Mouse (Mus musculus): ENCODE results near the gene Nudt1.

The Nudt1 gene

DNA sequence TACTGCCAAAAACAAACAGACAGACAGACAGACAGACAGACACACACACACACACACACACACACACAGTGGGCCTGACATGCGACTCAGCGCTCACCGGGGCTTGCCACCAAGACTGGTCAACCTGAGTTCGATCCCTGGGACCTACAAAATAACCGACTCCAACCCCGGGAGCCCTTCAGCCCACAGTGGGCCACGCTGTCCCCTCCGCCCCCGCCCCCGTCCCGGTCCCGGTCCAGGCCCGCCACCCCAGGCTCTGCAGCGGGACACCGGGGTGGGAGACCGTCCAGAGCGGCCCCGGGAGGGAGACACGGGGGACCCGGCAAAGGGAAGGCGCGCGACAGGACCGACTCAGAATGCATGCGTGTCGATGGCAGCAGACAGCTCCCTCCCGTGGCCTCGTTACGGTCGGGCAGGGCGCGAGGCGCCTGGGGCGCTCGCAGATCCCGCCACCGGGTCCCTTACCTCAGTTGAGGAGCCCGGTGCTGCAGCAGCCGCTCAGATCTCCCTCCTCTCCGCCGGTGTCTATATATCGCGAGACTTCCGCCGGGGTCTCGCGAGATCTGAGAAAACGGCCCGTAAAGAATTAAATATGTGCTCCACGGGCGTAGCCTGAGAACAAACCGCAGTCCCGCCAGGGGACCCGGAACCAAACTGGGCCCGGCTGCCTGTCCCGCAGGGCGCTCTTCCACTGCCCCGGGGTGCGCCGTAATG is at the start of gene Nudt1, which contains the start of gene Mad1l1:
Nudt1 (plus strand) TSS at position 615 of the 714 bp plus-strand sequence.
Mad1l1 (minus strand) TSS at position 511 of the 714 bp plus-strand sequence.
- DNase-seq (ENCODE audit: low spot score in 2 of 2) = peak; percentile 75 to 93

DNA sequence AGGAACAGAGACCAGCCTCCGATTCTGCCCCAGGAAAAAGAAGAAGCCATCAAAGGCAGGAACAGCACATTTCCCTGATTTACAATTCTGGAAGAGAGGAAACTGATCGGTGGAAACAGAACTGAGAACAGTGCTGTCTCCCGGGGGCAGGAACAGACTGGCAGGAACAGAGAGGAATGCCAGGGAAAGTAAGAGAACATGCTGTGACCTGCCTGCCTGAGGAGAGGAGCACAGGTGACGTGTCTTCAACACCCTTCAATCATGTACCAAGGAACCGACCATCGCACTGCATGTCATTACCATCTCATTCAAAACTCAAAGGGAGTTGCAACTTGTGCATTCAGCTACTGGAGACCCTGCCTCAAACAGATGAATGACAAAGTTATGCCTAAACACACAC is 44.7 kb upstream of the Nudt1 start:
- no peak for DNase-seq (ENCODE audit: low spot score in 2 of 2)

DNA sequence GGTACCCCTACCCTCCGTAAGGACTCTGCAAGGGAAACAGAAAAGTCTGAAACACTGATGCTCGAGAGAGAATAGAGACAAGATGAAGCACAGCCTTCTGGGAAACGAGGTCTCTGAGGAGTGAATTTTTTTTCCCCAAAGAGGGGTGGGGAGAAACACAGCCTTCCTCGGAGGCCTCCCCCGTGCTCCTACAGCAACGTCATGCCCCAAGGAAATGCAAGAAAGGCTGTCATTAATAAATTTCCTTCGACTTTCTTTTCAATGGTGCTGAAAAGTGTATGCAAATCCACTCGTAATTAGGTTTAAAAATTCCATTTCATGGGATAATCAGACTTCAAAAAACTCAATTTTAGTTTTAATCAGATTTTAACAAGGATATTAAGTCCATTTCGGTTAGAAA is 41.3 kb upstream of the Nudt1 start:
- no peak for DNase-seq (ENCODE audit: low spot score in 2 of 2)

DNA sequence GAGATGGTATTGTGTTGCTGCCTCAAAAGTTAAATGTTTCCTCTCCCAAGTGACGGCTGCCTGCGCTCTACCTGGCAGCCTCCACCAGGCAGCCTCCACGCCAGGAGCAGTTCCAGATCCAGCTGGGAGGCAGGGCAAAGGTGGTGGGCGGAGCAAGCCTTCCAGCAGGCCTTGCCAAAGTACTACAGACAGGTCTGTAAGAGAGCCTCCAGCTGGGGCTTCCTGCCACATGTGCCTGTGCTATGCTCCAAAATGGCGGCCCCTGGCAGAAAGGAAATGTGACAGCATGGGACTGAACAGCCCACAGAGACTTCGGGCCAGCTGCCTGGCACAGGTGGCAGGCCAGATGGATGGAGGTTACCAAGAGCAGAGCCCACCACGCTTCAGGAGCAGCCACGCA is 39.1 kb upstream of the Nudt1 start:
- no peak for DNase-seq (ENCODE audit: low spot score in 2 of 2)

DNA sequence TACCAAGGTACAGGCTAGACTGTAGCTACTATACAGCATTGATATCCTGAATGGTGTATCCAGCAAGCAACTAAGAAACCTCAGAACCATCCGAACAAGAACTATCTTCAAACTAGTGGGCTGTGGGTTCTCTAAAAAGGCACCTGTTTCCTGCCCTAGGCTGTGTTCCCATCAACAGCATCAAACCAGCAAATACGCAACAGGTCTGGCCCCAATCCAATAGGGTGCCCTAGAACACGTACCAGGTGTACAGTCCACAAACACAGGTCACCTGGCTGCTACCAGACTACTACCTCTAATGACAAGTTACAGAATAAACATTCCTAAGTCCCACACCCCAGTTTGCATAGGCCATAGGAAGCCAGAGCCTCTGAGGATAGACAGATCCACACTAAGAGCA is 38.6 kb upstream of the Nudt1 start:
- no peak for DNase-seq (ENCODE audit: low spot score in 2 of 2)

DNA sequence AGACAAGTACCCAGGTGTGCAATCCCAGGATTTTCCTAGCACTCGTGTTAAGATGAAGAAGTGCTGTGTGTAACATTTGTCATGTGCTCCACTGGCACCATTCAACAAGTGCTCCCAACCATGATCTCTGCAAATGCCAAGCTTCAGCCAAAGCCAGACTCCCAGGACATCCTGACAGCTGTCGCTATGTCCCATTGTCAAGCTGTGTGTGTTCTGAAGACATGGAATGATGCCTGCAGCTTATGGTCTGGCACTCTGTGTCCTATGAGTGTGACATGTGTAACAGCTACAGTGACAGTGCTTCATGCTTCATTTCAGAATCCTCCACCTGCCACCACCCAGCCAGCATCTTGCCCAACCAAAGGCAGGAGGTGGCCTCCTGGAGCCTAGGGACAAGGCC is 37.4 kb upstream of the Nudt1 start:
- no peak for DNase-seq (ENCODE audit: low spot score in 2 of 2)

DNA sequence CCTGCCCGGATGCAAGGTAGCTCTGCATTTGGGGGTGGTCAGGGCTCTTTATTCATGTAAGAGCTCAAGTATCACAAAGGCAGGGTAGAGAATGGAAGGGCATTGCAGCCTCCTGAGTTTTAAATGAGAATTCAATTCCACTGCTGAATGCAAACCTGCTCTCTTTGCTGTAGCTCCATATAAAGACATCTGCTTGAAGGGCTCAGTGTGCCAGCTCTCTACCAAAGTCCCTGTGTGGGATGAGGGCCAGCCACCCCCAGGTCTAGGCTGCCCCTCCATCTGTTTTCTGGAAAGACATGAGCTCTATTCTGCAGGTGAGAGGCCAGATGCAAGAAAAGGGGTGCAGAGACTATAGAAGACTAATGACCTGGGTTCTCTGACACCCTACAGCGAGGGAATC is 36.7 kb upstream of the Nudt1 start:
- DNase-seq (ENCODE audit: low spot score in 2 of 2) = no peak

DNA sequence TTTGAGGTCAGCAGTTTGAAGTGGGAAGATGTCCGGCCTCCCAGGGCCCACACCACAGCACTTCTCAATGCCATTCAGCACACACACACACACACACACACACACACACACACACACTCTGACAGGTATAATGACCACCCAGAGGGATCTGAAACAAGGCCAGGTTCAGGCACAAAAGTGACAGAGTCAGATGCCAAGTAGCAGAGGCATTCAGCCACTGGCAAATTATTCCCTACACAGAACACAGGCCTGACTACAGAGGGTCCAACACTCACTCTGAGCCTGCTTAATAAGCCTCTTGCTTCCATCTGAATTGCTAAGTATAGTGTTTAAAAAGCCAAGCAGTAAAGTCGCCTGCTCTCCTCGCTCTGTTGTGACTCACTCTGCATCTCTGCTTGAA is 33.2 kb upstream of the Nudt1 start:
- no peak for DNase-seq (ENCODE audit: low spot score in 2 of 2)

DNA sequence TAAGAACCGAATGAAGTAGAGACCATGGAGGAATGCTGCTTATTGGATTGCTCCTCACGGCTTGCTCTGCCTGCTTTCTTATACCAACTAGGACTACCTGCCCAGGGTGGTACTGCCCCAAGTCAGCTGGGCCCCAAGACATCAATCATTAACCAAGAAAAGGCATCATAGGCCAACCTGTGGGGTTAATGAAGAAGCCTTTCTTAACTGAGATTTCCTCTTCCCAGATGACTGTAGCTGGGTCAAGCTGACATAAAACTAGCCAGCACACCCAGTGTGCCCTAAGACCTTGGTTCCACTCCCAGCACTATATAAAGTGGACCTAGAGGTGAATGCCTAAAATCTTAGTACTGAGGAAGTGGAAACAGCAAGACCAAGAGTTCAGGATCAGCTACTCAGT is 32.3 kb upstream of the Nudt1 start:
- DNase-seq (ENCODE audit: low spot score in 2 of 2) = no peak

DNA sequence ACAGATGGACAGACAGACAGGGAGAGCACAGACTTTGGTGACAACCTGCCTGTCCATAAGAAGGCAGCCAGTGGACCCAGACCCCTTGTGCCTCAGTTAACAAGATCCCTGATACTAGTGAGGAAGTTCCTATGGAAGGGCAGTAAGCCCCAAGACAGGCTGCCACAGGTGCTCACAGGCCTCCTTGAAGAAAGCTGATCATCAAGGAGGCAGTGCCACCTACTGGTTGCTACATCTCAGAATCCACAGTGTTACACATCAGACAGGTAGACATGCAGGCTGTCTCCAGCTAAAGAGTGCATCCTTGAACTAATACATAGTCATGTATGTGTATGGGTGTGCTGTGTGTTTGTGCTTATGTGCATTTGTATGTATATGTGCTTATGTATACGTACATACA is 29.3 kb upstream of the Nudt1 start:
- DNase-seq (ENCODE audit: low spot score in 2 of 2) = peak; percentile 35 to 78

DNA sequence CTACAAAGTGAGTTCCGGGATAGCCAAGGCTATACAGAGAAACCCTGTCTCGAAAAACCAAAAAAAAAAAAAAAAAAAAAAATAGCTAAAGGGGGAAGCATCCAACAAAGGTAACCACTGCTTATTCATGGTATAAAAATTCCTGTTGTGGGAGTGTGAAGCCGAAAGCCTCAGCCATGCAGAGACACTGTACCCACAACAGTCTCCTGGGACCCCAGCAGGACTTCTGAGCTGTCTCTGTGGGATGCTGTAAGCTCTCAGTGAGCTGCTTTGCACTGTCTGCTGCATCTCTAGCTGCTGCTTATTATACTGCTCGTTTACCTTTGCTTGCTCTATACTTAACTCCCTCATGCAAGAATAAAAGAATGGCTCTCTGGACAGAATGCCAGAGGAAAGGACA is 23.2 kb upstream of the Nudt1 start:
- no peak for DNase-seq (ENCODE audit: low spot score in 2 of 2)

DNA sequence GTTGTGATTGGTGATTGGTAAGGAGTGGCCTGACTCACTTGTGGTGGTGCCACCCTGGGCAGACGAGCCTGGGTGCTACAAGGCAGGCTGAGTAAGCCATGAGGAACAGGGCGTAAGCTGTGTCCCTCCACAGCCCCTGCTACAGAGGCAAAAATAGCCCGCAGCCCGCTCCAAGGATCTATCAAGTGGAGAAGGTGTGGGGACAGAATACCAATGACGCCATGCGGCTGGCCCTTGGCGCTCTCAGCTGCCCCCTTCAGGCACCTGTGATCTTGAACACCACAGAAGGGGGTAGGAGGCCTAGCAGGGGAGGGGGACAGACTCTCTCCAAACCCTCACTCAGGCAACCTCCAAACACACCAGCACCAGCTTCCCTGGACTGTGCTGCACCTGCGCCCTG is 15.4 kb upstream of the Nudt1 start:
- no peak for DNase-seq (ENCODE audit: low spot score in 2 of 2)

DNA sequence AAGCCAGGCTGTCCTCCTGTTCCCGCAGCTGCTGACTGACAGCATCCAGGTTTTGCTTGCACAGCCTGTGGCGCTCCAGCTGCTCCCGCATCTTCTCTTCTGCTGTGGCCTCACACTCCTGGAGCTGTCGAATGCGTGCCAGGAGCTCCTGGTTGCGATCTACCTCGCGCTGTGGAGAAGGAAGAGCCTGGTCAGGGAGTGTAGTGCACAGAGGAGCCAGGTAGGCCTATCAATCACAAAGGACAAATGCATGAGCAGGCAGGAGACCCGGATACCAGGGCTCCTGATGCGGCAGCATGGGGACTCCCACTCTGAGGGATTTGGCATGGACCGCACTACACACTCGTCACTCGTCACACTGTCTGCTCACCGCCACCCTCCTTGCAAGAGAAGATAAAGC is 13.9 kb upstream of the Nudt1 start:
- DNase-seq (ENCODE audit: low spot score in 2 of 2) = no peak

DNA sequence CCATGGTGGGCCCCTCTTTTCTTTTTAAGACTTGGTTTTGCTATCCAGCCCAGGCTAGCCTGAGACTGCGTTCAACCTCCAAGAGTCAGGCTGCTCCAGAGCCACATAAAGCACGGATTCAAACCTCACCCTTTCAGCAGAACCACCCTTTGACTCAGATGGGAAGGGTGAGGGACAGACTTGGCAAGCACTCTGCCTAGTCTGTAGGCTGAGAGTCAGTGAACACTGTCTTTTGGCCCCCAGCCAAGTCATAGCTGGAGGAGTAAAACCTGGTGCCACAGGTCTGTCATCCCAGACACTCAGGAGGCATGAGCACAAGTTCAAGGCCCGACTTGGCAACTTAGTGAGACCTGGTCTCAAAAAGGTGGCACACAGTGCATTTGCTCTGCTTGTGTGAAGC is 4.7 kb upstream of the Nudt1 start:
- DNase-seq (ENCODE audit: low spot score in 2 of 2) = no peak

DNA sequence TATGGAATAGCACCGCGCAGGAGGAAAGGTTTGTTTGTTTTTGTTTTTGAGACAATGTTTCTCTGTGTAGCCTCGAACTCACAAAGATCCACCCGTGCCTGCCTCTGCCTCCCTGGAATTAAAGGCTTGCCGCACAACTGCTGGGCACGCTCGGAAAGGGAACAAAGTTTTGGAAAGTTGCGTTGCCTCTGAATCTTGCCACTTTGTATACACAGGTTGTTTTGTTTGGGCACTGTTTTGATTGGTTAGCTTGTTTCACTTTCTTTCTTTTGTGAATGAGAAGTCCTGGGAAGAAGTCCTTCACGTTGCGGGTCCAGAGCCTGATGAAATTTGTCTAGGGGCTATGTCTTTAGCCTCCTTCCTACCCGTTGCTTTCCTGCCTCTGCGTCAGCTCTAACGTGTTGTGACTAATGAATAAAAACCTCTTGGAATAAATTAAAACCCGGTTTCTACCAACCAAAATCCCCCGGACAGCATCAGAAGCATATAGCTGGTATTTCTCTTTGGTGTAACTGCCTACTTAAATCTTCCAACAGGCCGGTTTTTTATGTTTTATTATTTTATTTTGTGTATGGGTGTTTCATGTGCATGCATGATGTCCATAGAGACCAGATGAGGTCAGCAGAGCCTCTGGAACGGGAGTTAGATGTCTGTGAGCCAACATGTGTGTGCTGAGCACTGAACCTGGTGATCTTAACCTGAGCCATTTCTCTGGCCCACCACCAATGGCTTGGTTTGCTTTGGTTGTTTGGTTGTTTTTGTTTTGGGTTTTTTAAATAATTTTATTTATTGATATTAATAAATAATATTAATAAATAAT is 510 bp downstream of the Nudt1 start:
- no peak for DNase-seq (ENCODE audit: low spot score in 2 of 2)

DNA sequence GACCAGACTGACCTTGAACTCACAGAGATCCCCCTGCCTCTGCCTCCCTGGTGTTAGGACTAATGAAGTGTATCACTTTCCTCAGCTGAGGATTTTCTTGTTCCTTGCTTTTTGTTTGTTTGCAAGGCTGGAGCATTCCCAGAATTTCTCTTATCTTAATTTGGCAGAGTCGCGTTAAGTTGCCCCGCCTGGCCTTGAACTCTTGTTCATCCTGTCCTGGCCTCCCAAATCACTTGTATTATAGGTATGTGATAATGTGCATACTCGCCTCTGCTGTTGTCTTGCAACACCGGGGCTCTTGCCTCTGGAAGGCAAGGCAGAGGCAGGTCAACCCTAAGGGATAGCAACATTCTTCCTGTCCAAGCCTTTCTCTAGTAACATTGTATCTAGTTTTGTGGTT is 2.6 kb downstream of the Nudt1 start:
- DNase-seq (ENCODE audit: low spot score in 2 of 2) = no peak

DNA sequence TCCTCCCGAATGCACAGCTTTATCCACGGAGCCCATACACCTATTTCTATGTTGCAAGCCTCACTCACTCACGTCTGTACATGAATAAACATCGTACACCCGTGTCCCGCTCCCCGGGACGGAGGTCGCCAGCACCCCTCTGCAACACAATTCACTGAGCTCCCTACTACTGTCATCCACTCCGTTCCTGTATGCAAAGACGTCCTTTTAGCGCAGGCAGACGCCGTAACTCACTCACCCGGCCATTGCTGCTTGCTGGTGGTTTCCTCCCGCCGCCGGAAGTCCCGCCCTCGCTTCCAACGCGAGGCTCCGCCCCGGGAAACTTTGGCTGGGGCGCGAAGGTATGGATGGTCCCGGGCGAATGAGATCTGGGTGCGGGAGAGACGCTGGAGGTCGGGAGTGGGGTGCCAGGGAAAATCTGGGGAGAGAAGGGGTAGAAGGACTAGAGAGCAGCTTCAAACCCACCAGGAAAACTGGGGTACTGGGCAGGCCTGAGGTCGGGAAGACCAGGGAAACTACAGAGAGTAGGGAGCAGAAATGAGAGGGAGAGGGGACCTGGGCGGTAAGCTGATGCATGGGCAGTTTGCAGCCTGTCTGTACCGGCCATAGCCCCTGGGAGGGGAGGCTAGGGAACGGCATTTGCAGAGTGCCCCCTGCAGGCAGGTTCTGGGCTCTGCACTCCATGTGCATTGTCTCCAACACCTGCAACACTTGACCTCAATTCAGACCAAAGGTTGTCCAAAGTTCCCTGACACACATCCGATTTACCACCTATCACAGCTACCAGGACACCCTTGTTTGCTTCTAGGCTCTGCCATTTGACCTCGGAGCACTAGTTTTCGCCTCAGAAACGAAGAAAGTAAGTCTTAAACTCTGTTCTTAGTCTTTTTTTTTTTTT is 10.4 kb downstream of the Nudt1 start, which contains the start of gene Mrm2:
Mrm2 (minus strand) TSS at position 284 of the 898 bp plus-strand sequence.
- DNase-seq (ENCODE audit: low spot score in 2 of 2) = peak in 1 of 2 experiments; percentile 78

DNA sequence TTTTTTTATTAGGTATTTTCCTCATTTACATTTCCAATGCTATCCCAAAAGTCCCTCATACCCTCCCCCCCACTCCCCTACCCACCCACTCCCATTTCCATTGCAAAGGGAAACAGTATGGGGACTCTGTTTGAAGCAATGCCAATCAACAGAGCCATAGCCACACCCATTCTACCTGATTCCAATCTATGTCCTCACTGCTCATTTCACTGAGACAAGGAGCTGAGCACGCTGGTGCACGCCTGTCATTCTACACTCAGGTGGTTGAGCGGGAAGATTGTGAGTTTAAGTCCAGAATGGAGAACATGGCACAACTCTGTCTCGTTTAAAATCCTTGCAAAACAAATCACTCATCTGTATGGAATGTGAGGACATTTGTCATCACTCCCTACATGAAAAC is 11.1 kb downstream of the Nudt1 start:
- DNase-seq (ENCODE audit: low spot score in 2 of 2) = no peak

DNA sequence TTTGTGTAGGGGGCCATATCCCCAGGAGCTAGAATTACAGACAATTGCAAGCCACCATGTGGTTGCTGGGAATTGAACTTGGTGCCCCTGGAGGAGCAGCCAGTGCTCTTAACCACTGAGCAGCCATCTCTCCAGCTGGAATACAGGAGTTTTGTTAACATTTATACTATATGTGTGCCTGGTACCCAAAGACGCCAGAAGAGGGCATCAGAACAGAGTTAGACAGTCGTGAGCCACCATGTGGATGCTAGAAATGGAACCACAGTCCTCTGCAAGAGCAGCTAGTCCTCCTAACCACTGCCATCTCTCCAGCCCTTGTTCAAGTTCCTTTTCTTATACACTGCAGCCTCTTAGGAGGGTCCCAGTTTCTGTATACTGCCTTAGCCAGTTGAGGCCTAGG is 12.2 kb downstream of the Nudt1 start:
- DNase-seq (ENCODE audit: low spot score in 2 of 2) = no peak

DNA sequence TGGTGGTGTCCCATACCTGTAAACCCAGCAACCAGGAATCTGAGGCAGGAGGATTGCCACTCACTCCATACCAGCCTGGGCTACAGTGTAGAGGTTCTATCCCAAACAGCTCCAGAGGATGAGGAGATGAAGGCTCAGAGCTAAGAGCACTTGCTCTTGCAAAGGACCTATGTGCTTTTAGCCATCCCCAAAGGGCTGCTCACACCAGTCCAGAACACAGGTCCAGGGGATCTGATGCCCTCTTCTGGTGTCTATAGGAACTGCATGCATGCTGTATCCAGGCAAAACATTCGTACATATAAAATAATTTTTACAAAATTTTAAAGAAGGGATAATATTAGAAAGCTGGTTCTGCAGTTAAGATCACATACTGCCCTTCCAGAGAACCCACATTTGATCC is 15.2 kb downstream of the Nudt1 start:
- DNase-seq (ENCODE audit: low spot score in 2 of 2) = peak in 1 of 2 experiments; percentile 17

DNA sequence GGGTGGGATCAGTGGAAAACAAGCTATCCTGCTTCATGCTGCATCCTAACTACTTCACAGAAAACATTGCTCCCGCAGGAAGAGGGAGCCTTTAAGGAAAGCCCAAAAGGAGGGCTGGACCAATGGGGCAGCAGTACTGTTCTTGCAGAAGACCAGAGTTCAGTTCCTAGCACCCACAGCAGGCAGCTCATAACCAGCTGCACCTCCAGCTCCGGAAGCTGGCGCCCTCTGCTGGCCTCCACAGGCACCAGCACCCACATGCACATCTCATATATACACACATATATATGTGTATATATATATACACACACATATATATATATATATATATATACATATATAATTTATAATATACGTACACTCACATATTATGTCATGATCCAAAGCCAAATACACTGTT is 17.3 kb downstream of the Nudt1 start:
- DNase-seq (ENCODE audit: low spot score in 2 of 2) = no peak

DNA sequence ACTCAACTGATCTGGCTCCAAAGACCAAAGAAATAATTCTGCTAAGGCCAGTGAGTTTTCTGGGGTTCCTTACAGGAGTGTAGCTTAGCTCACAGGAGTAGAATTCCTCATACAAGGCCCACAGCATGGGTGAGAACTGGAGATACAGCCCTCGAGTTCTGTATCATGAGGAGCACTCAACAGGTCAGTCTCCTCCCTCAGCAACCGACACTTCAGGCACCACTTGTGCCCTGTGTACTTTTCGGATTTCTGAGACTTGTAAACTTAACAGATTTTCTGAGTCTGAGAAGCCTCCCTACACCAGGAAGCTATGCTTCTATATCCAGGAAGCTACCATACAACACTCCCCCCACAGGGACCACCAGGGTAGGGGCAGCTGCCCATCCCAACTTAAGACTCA is 18.4 kb downstream of the Nudt1 start:
- DNase-seq (ENCODE audit: low spot score in 2 of 2) = no peak

Data from left cerebral cortex, adult 9 months (tissue).